Mouse (Mus musculus) cerebellum, adult 8-10 months (tissue): ENCODE results near the gene Oas1h.
A peak's percentile ranks its signal among the peaks of the same experiment; 100 is the strongest.
"Not testable (repeated sequence)": the region's sequence is repeated elsewhere in the genome, so short reads cannot be mapped to it uniquely, and the experiment has no call there.

Source experiments
- DNase-seq: peaks from one replicate; pipeline ENCODE4 v3.0.0; 2022

Oas1h gene

GRCm38 (mm10) chr5:120861121-120861520 lies at the start of gene Oas1h:
TSS of gene Oas1h (plus strand) at chr5:120861421.
- no peak for DNase-seq

DNA sequence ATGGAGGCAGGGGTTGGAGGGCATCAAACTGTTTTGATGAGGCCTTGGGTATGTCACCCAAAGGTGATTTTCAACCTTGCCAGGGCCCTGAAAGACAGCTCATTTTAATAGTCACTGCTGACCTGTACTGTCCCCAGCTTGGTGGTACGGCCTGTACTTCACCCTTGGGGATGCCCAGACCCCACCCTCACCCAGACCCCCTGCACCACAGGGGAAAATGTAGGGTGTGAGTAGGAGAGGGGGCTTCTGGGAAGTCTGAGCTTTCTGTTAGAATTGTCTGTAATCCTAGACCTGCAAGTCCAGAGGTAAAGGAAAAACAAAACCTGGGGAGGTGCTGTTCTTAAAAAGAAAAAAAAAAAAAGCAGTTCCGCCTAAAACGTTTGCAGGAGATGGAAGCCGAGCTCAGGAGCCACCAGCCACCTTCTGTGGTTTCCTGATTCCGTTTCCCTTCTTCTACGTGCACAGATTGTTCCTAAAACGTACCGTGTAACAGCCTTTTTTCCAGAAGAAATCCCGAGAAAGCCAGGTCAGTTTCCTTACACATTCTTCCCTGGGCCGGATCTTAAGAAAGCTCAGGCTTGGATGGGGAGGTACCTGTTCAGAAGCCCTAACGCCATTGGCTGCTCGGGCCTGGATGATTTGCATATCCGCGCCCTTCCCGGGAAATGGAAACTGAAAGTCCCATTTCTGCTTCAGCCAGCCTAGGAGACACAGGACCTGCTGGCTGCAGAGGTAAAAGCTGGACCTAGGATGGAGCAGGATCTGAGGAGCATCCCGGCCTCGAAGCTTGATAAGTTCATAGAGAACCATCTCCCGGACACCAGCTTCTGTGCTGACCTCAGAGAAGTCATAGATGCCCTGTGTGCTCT lies 49.0 kb upstream of the Oas1h start, which contains the start of gene Oas1c:
TSS of gene Oas1c (minus strand) at position 564 of the 869 bp plus-strand sequence.
- peak; percentile 73 for DNase-seq

DNA sequence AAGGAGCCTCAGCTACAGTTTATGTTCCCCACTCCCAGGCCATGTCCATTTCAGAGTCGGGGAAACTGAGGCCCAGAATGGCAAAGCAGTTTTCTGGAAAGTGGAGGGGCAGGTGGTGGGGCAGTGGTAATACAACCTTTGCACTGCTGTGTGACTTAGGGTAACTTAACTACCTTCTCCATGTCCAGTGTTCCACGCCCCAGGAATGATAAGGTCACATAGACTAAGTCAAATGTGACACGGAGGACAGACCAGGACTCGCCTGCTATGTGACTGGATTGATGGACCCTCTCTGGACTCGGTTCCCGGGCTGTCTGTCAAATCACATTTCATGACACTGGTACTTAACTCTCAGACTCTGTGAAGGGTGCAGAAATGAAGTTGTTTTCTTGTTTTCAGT lies 48.2 kb upstream of the Oas1h start:
- no peak for DNase-seq

DNA sequence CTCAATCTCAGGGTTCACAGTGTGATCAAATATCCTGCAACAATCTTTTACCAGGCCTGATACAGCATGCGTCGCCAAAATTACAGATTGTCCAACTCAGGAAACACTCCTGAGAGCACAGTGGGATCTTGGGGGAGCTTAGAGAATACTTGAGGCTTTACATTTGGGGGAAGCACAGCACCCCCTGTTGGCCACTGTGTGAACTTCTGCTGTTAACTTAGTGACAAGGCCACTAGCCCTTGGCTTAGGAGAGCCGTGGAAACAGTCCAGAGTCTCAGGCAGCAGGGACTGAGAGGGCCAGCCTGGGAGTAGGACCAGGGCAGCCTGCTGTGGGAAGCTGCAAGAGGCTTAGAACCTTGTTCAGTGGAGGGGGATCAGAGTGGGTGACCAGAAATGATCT lies 45.3 kb upstream of the Oas1h start:
- peak; percentile 22 for DNase-seq

GRCm38 (mm10) chr5:120818999-120819398 lies 42.2 kb upstream of the Oas1h start:
- DNase-seq, result no peak

DNA sequence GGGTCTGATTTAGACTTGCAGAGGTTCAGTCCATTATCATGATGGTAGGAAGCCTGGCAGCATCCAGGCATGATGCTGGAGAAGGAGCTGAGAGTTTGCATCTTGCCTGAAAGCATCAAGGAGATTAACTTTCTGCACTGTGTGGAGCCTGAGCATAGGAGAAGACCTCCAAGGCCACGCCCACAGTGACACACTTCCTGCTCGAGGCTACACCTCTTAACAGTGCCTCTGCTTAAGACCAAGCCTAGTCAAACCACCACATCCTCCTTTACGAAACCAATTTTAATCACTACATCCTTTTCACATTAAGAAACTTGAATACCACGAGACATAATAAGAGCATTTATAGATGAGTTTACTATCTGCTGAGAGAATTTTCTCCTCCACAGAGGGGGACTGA lies 30.2 kb upstream of the Oas1h start:
- DNase-seq, result no peak

- no peak for DNase-seq
Measured at GRCm38 (mm10) chr5:120833335-120834280, 27.6 kb upstream of the Oas1h start.

DNA sequence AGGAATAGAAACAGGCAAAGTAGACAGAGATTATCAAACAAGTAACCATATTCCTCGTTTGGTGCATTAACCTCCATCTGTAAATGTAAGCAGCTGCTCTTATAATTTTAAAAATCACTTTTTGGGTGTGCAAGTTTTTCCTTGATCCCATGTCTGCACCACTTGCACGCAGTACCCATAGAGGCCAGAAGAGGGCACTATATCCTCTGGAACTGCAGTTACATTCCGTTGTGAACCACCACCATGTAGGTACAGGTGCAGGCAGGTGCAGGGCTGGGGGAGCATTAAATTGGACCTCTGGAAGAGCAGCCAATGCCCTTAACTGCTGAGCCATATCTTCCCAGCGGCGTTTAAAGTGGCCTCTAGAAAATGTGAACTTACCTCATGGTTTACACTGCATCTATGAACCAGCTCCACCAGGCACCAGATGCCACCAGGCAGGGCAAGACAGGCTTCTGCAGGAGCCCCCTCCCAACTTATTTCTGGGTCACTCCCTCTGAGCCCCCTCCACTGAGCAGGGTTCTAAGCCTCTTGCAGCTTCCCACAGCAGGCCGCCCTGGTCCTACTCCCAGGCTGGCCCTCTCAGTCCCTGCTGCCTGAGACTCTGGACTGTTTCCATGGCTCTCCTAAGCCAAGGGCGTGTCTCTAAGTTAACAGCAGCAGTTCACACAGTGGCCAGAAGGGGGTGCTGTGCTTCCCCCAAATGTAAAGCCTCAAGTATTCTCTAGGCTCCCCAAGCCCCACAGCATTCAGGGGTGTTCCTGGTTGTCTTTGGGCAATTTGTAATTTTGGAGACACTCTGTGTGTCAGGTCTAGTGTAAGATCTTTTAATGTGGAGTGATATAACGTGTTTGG lies 24.3 kb upstream of the Oas1h start:
- DNase-seq, result peak; percentile 45

GRCm38 (mm10) chr5:120844713-120845112 lies 16.5 kb upstream of the Oas1h start:
- DNase-seq, result no peak

DNA sequence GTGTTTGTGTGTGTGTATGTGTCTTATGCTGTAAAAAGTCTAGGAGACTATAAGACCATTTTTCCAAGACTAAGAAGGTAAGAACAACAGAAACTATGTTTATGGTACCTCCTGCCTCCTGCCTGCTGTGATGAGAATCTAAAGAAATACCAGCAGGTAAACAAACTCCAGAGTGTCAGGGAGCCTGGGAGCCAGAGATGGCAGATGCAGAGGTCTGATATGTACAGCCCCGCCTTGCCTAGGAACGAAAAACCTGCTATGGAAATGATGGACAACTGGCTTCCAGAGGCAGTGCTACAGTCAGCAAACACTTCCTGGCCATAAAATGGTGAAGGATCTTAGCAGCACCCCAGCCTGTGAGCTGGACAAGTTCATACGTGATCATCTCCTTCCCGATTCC lies 14.2 kb upstream of the Oas1h start, which contains the start of gene Oas1f:
TSS of gene Oas1f (plus strand) at position 301 of the 400 bp plus-strand sequence.
- no peak for DNase-seq

DNA sequence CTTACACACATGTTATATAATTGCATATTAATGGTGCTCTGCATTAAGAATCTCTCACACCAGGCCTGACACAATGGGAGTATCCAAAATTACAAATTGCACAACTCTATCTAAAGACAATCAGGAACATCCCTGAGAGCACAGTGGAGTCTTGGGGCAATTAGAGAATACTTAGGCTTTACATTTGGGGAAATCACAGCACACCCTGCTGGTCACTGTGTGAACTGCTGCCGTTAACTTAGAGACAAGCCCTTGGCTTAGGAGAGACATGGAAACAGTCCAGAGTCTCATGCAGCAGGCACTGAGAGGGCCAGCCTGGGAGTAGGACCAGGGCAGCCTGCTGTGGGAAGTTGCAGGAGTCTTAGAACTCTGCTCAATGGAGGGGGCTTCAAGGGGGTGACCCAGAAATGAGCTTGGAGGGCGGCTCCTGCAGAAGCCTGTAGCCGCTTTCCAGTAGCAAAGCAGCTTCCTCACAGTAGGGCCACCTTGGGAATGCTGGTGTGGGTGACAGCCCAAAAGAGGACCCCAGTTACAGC lies 11.6 kb upstream of the Oas1h start:
- DNase-seq, result peak; percentile 14

GRCm38 (mm10) chr5:120859241-120859640 lies 2.0 kb upstream of the Oas1h start:
- DNase-seq, result no peak

GRCm38 (mm10) chr5:120865336-120865860 lies 4.2 kb downstream of the Oas1h start:
- no peak for DNase-seq

GRCm38 (mm10) chr5:120869436-120870015 lies 8.3 kb downstream of the Oas1h start:
- no peak for DNase-seq

- no peak for DNase-seq
Measured at GRCm38 (mm10) chr5:120870081-120870480, 8.9 kb downstream of the Oas1h start.

DNA sequence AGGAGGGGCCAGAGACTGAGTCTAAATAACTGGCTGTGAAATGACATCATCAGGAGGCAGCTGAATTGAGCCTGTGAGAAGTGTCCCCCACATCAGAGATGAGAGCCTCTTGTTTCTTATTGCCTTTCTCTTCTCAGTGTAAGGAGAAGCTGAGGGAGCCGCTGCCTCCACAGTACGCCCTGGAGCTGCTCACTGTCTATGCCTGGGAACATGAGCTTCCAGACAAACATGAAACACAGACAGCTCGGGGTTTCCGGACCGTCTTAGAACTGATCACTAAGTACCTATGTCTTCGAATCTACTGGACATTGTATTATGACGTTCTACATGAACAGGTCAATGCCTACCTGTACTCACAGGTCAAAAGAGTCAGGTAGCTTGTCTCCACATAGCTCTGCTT lies 9.6 kb downstream of the Oas1h start:
- no peak for DNase-seq

GRCm38 (mm10) chr5:120871469-120871868 lies 10.2 kb downstream of the Oas1h start:
- DNase-seq, result no peak

- not testable (repeated sequence) for DNase-seq
Measured at GRCm38 (mm10) chr5:120876839-120877238, 15.6 kb downstream of the Oas1h start.

DNA sequence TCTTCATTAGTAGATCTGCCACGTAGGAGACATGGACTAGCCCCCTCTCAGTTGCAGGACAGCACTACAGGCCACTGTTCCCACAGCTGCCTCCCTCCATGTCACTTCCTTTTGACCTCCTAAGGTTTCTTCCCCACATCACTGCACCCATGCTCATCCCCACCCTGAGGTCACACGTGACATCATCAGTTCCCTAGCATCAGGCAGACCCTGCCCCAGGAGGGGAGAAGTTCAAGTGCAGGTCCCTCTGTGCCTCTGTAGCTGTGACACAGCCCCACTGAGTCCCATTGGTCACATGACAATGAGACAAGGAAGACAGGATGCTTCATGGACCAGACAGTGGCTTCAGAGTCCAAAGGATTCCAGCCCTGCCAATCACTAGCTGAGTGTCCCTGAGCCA lies 16.2 kb downstream of the Oas1h start:
- DNase-seq, result not testable (repeated sequence)

GRCm38 (mm10) chr5:120878803-120879202 lies 17.6 kb downstream of the Oas1h start:
- DNase-seq, result not testable (repeated sequence)

- not testable (repeated sequence) for DNase-seq
Measured at GRCm38 (mm10) chr5:120881681-120882080, 20.5 kb downstream of the Oas1h start.
